Mouse (Mus musculus): ENCODE results near the gene Gm2431. TPM values are rescaled to one million over a fixed set of nuclear protein-coding genes. Genes with fewer than 3 reads are reported as not detected.

Gene Gm2431
- polyA plus RNA-seq, 1 experiment from 2014 or later = not detected

DNA sequence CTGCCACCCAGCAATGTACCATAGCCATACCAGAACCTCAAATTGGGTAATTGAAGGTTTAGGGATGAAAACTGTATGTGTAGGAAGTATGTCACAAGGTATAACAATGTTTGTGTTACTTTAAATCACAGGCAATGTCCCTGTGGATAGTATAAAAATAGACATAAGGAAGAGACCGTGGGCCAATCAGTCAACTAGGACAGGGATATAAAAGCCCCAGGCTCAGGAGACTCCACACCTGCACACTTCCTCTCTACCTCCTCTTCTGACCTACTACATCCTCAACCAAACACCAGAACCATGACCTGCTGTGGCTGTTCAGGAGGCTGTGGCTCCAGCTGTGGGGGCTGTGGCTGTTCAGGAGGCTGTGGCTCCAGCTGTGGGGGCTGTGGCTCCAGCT is 46.6 kb downstream of the Gm2431 start, which contains the start of gene Gm7579:
Gene Gm7579, plus strand, starts transcription at position 301 of the 400 bp plus-strand sequence.
- H3K4me2 ChIP-seq (ENCODE audit: low read length) = no peak within 1 kb of the TSS
- ATAC-seq (replicated peaks; ENCODE audit: low FRiP score, low read depth) = no peak
- H3K9ac ChIP-seq (ENCODE audit: low read depth, low read length) = no peak within 1 kb of the TSS
- no peak within 1 kb of the TSS for H3K27ac ChIP-seq
- H3K4me3 ChIP-seq (replicated peaks; ENCODE audit: low read depth, low read length) = no peak within 1 kb of the TSS
- WGBS = 48% methylated on average over 1 of the region's 1 CpGs
- no peaks in the 10 kb centered on the region for H3K27me3 ChIP-seq (ENCODE audit: insufficient read depth, low read length)
- no peaks in the 10 kb centered on the region for H3K36me3 ChIP-seq (ENCODE audit: insufficient read depth, low read length)
- H3K4me1 ChIP-seq (replicated peaks; ENCODE audit: insufficient read depth, low read length) = no peaks in the 10 kb centered on the region
- DNase-seq (ENCODE audit: low spot score) = no peak
- H3K9me3 ChIP-seq (replicated peaks; ENCODE audit: low read length) = no peaks in the 10 kb centered on the region
- TF ChIP-seq CTCF (IDR thresholded peaks at IDR 0.05; ENCODE audit: low read depth) = no peak

Other genes with a start within 250 kb of the Gm2431 start
- gene Mob2, start 197.3 kb downstream of the Gm2431 start, polyA plus RNA-seq (2015; fragmentation: Nextera tagmentation; extraction: Ambion mirVana) = 62.8 and 64.3 TPM in 2 replicates
- gene Dusp8, start 162.5 kb downstream of the Gm2431 start, polyA plus RNA-seq (2015; fragmentation: Nextera tagmentation; extraction: Ambion mirVana) = 2.3 and 2.5 TPM in 2 replicates
- not detected in 2 replicates for gene Gm45618, start 137.6 kb downstream of the Gm2431 start, polyA plus RNA-seq (2015; fragmentation: Nextera tagmentation; extraction: Ambion mirVana)
- gene Gm39115, start 122.3 kb downstream of the Gm2431 start, polyA plus RNA-seq (2015; fragmentation: Nextera tagmentation; extraction: Ambion mirVana) = not detected in 2 replicates
- not detected in 2 replicates for gene Gm45337, start 113.7 kb downstream of the Gm2431 start, polyA plus RNA-seq (2015; fragmentation: Nextera tagmentation; extraction: Ambion mirVana)
- not detected in 2 replicates for gene Gm29735, start 101.2 kb downstream of the Gm2431 start, polyA plus RNA-seq (2015; fragmentation: Nextera tagmentation; extraction: Ambion mirVana)
- not detected in 2 replicates for gene Gm4553, start 92.6 kb downstream of the Gm2431 start, polyA plus RNA-seq (2015; fragmentation: Nextera tagmentation; extraction: Ambion mirVana)
- not detected in 2 replicates for gene Krtap5-2, start 82.3 kb downstream of the Gm2431 start, polyA plus RNA-seq (2015; fragmentation: Nextera tagmentation; extraction: Ambion mirVana)
- gene Gm10153, start 68.0 kb downstream of the Gm2431 start, polyA plus RNA-seq (2015; fragmentation: Nextera tagmentation; extraction: Ambion mirVana) = not detected in 2 replicates
- gene Krtap5-3, start 57.0 kb downstream of the Gm2431 start, polyA plus RNA-seq (2015; fragmentation: Nextera tagmentation; extraction: Ambion mirVana) = not detected in 2 replicates
- not detected in 2 replicates for gene Gm7579, start 46.5 kb downstream of the Gm2431 start, polyA plus RNA-seq (2015; fragmentation: Nextera tagmentation; extraction: Ambion mirVana)
- not detected in 2 replicates for gene Krtap5-5, start 28.4 kb downstream of the Gm2431 start, polyA plus RNA-seq (2015; fragmentation: Nextera tagmentation; extraction: Ambion mirVana)
- not detected in 2 replicates for gene Gm40460, start 17.3 kb downstream of the Gm2431 start, polyA plus RNA-seq (2015; fragmentation: Nextera tagmentation; extraction: Ambion mirVana)
- gene Gm4559, start 16.0 kb upstream of the Gm2431 start, polyA plus RNA-seq (2015; fragmentation: Nextera tagmentation; extraction: Ambion mirVana) = not detected in 2 replicates
- not detected in 2 replicates for gene Krtap5-1, start 38.8 kb upstream of the Gm2431 start, polyA plus RNA-seq (2015; fragmentation: Nextera tagmentation; extraction: Ambion mirVana)
- gene Krtap5-4, start 45.2 kb upstream of the Gm2431 start, polyA plus RNA-seq (2015; fragmentation: Nextera tagmentation; extraction: Ambion mirVana) = not detected in 2 replicates
- gene Ifitm10, start 115.4 kb upstream of the Gm2431 start, polyA plus RNA-seq (2015; fragmentation: Nextera tagmentation; extraction: Ambion mirVana) = 3.6 and 3.9 TPM in 2 replicates
- gene Gm49369, start 124.3 kb upstream of the Gm2431 start, polyA plus RNA-seq (2015; fragmentation: Nextera tagmentation; extraction: Ambion mirVana) = not detected in 2 replicates
- gene Ctsd, start 129.7 kb upstream of the Gm2431 start, polyA plus RNA-seq (2015; fragmentation: Nextera tagmentation; extraction: Ambion mirVana) = 575 and 586 TPM in 2 replicates
- gene Syt8, start 176.5 kb upstream of the Gm2431 start, polyA plus RNA-seq (2015; fragmentation: Nextera tagmentation; extraction: Ambion mirVana) = 2.5 and 4.8 TPM in 2 replicates
- gene Tnni2, start 183.5 kb upstream of the Gm2431 start, polyA plus RNA-seq (2015; fragmentation: Nextera tagmentation; extraction: Ambion mirVana) = 2.2 and 3.0 TPM in 2 replicates
- gene Lsp1, start 202.5 kb upstream of the Gm2431 start, polyA plus RNA-seq (2015; fragmentation: Nextera tagmentation; extraction: Ambion mirVana) = 161 and 165 TPM in 2 replicates
- gene Tnnt3, start 240.5 kb upstream of the Gm2431 start, polyA plus RNA-seq (2015; fragmentation: Nextera tagmentation; extraction: Ambion mirVana) = 3.4 TPM in 2 replicates